Mouse (Mus musculus): ENCODE results near the gene Trim46. TPM values are rescaled to one million over a fixed set of nuclear protein-coding genes. Genes with fewer than 3 reads are reported as not detected.
A peak's percentile ranks its signal among the peaks of the same experiment; 100 is the strongest.

Trim46 gene
- polyA plus RNA-seq, 1 experiment from 2014 or later: 0.98 TPM

DNA sequence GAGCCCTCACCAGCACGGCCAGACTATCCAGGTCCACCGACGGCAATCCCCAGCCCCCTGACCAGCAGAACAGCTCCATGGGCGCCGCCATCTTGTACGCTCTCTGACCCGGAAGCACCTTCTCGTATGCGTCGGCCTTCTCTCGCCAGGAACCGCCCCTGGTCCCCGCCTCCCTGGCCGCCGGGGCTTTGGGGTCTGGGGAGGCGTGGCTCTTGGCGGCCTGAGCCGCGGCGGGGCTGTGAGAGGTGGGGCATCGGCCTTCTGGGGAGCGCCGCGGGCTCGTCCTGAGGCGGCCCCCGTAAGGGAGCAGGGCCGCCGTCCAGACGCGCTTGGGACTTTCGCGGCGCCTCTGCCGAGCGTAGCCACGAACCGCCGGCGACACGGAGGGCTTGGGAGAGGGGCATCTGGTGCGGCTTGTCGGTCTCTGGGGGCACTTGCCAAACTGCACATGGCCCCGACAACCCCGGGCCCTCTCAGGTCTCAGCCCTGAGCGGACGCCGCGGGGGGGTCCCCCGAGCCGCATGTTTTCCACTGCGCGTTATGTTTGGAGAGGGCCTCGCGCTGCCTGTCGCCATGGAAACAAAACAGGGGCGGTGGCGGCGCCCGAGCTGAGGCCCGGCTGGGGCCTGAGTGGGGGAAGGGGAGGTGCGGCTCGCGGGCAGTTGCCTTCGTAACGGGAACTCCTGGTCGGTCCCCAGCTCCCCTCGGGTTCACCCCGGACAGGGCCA is 32.1 kb downstream of the Trim46 start:
- DNase-seq (ENCODE audit: low spot score): peak; percentile 86

DNA sequence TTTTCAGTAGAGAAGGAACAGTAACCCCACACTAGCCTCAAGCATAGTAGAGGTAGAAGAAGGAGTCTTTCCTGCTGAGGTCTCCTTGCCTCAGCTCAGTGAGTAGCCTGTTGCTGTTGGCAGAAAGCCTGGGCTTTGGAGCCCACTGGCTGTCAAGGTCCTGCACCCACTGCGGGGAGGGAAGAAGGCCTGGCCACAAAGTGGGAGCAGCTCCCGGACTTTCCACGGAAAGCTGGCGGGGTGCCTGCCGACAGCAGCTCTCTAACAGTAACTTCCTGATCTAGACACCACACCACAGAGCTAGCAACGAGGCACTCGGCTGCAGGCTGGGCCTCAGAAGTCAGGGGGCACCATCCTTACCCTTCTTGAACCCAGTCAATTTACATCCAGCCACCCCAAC is 35.4 kb downstream of the Trim46 start:
- no peak for DNase-seq (ENCODE audit: low spot score)

DNA sequence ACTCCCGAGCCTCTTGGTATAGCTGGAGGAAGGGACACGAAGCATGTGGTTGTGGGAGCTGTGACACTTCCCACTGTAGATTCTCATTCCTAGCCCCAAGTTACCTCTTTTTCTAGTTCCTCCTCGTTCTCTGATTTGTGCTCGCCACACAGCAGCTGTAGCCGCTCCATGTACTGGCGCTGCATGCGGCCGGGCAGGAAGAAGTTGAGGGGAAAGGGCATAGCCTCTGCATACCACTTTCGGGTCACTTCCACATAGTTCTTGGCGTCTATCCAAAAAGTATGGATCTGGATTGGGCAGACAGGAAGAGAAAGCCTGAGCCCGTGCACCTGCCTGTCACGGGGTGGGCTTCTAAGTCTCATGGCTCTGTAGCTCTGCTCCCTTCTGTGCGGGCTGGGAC is 35.9 kb downstream of the Trim46 start:
- no peak for DNase-seq (ENCODE audit: low spot score)

DNA sequence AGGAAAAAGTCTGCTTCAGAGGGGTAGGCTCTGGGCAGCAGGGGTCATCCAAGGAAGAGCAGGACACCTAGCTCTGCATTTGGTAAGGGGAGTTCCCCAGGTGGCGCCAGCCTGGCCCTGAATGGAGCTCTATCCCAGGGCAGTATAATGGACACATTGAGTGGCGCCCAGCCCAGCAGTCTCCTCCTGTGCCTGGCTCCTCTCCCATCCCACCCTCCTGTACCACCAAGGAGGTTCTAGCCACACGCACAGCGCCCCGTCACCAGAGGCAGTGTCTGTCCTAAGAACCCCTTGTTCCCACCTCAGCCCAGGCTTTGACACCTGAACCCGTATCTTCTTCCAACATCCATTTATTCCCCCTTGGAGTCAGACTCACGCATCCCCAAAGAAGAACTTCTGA is 36.4 kb downstream of the Trim46 start:
- no peak for DNase-seq (ENCODE audit: low spot score)

DNA sequence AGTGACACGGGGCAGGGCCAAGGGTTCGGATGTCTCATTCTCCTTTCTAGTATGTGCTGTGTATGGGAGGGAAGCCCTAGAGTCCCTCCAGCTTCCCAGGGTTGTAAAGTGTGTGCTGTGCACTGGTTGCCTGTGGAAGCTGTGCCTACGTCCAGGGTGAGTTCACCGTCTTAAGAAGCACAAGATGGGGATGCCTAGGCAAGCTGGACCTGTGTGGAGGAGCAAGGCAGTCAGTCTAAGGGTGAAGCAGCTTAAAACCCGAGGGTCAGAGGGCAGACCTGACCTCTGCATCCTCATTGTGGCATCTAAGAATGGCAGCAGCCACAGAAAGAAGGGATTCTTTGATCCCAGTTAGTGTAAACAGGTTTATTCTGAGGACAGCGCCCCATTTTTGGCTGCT is 37.4 kb downstream of the Trim46 start:
- DNase-seq (ENCODE audit: low spot score): no peak

DNA sequence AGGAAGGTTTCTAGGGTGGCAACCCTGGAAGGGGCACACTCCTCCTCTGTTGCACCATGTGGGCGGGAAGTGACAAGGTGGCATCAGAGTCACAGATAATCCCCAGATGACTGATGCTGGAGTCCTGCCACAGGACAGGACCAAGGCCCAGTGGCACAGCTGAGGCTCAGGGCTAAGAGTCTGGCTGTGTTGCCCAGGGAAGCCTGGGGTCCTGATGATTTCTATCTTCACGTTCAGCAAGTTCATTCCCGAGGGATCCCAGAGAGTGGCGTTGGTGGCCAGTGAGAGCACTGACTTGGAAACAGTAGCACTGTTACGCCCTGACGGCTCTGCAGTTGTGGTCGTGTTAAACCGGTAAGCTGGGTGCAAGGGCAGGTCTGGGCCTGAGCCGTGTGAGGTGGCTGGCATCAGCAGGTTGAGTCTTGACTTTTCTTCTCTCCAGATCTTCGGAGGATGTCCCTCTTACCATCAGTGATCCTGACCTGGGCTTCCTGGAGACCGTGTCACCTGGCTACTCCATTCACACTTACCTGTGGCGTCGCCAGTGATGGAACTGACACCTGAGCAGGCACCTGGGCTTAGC is 37.9 kb downstream of the Trim46 start:
- DNase-seq (ENCODE audit: low spot score): no peak

DNA sequence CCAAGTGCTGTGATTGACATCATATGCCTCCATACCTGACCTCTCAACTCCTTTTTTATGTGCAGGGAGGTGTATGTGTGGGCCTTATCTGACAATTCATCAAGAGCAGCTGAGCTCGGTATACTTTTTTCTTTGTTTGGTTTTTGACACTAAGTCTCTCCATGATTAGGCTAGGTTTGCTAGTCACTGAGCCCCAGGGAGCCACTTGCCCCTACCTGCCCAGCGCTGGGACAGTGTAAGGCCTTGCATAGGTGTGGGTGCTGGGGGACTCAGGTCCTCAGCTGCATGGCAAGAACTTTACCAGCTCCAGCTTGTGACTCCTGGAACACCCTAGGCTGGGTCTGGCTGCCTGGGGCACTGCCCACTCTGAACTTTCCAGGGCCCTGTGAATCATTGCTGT is 39.4 kb downstream of the Trim46 start:
- no peak for DNase-seq (ENCODE audit: low spot score)

DNA sequence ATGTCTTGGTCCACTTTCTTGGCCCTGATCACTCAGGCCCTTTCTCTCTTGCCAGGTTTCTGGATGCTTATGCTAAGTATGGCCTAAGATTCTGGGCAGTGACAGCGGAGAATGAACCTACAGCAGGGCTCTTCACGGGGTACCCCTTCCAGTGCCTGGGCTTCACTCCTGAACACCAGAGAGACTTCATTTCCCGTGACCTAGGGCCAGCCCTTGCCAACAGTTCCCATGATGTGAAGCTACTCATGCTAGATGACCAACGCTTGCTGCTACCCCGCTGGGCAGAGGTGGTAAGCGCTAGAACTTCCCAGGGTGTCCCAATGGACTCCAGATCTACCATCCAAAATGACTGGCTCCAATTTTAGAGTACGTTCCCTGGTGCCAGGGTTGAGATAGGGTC is 40.0 kb downstream of the Trim46 start:
- DNase-seq (ENCODE audit: low spot score): no peak

DNA sequence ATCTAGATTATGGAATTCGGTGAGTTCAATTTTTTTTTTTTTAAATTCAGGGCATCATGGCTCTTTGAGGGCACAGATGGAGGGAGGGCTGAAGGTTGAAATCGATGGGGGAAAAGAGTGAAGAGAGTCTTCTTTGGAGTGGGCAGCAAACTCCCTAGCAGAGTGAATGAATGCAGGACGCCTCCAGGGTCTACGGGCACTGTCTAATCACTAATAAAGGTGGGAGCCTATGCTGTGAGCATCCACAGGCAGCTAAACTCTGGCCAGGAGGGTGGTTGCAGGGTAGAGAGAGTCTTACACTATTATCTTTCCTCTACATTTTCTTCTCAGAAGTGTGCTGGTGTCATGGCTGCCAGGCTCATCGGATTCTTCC is 43.0 kb downstream of the Trim46 start:
- no peak for DNase-seq (ENCODE audit: low spot score)

DNA sequence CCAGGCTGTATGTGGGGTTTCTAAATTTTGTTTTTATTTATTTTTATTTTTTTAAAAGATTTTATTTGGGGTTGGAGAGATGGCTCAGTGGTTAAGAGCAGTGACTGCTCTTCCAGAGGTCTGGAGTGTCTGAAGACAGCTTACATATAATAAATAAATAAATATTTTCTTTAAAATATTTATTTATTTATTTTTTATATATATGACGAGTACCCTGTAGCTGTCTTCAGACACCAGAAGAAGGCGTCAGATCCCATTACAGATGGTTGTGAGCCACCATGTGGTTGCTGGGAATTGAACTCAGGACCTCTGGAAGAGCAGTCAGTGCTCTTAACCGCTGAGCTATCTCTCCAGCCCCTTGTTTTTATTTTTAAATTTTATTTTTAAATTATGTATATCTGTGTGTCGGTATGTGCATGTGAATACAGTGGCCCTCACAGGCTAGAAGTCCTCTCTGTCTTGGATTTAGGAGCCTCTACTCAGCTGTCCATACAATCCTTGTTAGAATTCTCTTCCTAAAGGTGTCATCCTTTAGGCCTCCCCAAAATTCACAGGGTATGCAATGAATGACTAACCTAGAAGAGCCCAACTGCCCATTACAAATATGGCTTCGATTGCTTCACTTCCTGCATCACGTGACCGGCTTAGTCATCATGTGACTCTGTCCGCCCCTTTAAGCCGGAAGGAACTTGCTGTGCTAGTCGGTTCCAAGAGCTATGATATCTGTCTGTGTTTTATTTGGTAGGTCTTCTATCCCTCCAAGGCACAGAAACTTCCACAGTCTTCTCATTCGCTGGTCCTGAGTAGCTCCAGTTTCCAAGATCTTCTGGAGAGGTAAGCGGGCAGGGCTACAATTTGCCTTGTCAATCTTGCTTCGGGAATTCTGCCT is 43.6 kb downstream of the Trim46 start, which contains the start of gene Gba:
Gba (plus strand) TSS at position 676 of the 889 bp plus-strand sequence.
- peak; percentile 92 for DNase-seq (ENCODE audit: low spot score)

DNA sequence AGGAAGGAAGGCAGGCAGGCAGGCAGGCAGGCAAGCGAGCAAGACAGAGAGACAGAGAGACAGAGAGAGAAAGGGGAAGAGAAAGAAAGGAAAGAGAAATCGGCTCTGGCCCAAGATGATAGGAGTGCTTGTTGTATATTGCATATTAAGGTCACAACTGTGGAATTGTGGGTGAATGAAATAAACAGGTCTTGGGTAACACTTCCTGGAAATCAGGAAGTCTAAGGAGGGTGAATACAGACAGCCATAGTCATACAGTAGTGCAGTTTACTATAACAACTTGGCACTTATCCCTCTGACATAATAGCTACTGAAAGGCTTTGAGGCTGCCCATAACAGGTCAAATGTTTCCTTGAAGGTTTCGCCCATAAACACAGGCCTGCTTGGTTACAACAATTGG is 46.3 kb downstream of the Trim46 start:
- no peak for DNase-seq (ENCODE audit: low spot score)

DNA sequence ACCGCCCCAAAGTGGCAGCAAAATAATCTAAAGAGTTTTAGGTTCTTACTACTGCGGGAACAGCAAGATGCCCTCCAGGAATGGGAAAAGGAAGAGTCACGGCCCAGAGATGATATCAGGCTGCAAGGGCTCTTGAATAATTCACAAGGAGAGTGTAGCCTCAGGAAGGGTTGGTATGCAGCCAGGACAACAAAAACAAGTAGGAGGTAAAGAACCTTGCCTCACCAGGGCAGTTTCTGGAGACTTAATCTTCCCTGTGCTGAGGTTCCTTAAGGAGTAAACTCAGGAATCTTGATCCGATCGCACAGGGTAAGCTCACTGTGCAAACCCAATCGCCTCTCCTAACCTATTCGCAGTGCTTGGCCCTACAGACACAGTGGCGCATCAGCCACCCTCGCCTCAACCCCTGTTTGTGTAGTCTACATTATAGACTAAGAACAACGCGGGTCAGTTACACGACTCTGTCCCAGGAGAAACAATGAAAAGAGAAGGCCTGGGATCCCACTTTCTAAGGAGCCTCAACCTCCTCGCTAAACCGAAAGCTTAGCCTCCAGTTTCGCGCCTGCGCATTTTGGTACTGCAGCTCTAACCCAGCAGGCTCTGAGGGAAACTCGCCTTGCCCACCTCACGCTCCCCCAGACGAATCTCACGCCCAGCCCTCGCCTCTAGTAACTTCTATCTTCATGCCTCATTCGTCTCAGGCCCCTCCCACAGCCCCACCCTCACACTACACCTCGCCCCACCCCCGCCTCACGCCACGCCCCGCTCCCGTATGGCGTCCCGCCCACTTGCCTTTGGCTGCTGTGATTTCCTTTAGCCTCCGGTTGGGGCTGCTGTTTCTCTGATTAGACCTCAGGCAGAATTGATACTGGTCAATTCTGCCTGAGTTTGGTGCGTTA is 49.9 kb downstream of the Trim46 start:
- DNase-seq (ENCODE audit: low spot score): peak; percentile 95

DNA sequence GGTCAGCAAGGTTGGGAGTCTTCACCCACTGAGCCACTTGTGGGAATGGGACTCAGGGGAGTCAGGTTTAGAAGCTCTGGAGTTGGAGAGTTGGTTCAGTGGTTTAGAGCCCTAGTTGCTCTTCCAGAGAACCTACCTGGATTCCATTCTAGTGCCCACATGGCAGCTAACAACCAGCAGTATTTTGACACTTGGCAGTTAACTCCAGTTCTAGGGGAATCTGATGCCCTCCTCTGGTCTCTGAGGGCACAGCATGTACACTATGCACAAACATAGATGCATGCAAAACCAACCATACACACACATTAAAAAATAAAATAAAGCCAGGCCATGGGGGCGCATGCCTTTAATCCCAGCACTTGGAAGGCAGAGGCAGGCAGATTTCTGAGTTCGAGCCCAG is 52.3 kb downstream of the Trim46 start:
- DNase-seq (ENCODE audit: low spot score): peak; percentile 75

DNA sequence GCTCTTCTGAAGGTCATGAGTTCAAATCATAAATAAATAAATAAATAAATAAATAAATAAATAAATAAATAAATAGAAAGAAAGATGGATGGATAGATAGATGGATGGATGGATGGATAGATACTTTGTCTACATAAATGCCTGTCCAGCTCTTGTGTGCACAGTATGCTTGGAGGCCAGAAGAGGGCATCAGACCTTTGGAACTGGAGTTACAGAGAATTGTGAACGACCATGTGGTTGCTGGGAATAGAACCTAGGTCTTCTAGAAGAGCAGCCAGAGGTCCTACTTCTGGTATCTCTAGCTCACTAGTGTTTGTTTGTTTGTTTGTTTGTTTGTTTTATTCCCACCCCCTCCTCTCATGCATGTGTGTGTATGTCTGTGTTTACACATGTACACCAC is 52.8 kb downstream of the Trim46 start:
- DNase-seq (ENCODE audit: low spot score): no peak

DNA sequence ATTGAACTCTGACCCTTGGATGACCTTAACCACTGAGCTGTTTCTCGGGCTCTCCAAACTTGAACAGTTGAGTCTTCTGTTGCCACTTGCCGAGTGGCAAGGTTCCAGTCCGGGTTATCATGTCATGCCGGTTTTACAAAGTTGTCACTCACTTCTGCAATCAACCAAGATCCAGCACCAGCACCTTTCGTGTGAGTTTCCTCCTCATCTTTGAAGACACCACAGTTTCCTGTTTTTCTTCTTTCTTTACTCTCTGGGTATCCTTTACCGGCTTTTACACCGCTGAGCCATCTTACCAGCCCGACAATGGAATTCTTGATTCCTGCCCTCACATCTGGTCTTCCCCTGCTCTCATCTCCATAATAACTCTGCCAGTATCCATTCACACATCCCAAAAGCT is 55.7 kb downstream of the Trim46 start:
- peak; percentile 70 for DNase-seq (ENCODE audit: low spot score)

DNA sequence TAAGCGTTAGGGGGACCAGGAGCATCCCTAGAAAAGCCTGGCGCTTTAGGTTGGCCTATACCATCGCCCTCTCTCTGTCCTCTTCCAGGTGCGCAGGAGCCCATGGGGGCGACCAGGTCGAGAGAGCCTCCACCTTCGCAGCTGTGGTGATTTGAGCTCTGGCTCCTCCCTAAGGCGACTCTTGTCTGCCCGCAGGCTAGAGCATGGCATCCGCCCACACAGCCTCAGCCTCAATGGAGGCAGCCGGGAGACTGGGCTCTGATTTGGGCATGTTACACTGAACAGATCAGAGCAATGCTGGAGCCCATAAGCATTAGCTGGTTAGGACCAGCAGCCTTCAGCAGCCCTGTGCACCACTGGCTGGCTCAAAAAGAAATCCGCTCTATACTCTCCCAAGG is 57.6 kb downstream of the Trim46 start:
- peak; percentile 44 for DNase-seq (ENCODE audit: low spot score)

DNA sequence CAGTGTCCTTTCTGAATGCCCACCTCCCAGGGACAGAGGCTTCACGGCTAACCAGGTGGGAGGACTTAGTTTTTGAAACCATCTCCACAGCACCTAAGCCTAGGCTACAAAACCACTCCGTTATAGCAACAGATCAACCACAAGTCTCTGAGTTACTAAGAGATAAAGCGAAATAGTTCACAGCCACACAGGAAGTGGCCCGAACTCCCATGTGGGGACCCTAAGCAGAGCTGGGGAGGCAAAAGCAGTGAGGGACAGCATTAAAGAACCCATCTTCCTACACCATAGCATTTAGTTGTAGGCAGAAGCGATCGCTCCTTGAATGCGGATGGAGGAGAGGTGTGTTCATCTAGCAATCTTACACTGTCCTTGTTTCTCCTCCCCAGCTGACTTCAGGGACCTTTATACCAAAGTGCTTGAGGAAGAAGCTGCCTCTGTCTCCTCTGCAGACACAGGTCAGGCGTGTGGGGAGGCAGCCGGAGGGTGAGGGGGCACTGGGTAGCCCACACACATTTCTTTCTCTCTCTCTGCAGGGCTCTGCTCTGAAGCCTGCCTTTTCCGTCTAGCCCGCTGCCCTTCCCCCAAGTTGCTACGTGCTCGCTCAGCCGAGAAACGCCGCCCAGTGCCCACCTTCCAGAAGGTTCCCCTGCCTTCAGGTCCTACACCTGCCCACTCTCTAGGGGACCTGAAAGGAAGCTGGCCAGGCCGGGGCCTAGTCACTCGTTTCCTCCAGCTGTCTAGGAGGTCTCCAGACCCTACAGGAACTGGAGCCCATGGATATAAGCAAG is 58.2 kb downstream of the Trim46 start:
- peak; percentile 52 for DNase-seq (ENCODE audit: low spot score)

DNA sequence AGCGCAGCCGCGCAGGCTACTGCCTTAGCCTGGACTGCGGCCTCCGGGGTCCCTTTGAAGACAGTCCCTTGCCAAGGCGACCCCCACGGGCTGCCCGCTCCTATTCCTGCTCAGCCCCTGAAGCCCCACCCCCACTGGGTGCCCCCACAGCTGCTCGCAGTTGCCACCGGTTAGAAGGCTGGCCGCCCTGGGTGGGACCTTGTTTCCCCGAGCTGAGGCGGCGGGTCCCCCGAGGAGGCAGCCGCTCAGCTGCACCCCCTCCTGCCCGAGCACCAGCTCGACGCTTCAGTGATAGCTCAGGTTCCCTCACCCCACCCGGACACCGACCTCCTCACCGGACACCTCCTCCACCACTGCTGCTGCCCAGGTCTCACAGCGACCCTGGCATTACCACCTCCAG is 58.9 kb downstream of the Trim46 start:
- DNase-seq (ENCODE audit: low spot score): peak; percentile 60

Measured in thymus, postnatal 0 days (tissue).